Mouse (Mus musculus) mammary gland, adult 2 months (tissue): ENCODE measurements around the gene Prr36. TPM values are rescaled to one million over a fixed set of nuclear protein-coding genes. Genes with fewer than 3 reads are reported as not detected.

Experiments
- polyA plus RNA-seq: library from polyadenylated mRNA; depleted of rRNA; stranded (reverse); fragments of >200 nt; gene quantifications from 2 replicates; pipeline ENCODE4 v1.2.3, GENCODE M21; 2012; ENCODE audit warnings: low replicate concordance; rRNA removed

Gene Prr36
- 0.52 and 1.1 TPM in 2 replicates for polyA plus RNA-seq

DNA sequence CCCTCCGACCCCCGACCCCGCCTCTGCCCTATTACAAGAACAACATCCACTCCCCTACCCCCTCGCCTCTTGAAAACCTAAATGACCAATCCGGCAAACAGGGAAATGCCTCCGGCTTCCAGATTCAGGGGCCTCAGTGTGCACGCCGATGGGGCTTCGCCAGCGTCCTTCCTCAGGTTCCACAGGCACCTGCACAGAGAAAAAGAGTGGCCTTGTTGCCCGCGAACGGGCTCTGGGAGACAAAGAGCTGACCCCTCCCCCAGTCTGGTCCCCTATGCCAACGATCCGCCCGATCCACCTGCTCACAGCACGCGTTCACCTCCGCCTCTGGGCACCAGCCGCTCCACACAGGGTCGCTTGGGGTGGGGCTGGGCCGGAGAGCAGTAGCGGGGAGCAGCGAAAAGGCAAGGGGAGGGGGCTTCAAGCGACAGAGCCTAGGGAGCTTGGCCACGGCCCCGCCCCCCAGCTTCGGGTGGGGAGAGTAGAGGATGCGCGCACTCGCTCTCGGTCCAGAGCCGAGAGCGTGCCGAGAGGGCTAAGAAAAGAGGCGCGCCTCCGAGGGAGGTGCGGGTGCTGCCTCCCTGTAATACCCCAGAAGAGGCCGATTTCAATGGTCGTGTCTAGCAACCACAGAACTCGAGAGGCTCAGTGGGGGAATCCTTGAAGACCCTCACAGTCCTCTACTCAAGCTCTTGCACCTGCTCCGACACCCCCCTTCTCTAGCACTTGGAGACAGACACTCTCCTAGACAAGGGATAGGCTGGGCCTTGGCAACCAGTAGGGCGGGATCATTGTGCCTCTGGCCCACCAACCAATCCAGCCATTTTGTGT lies at the start of gene Prr36:
Prr36 (minus strand) TSS at position 669 of the 831 bp plus-strand sequence.

DNA sequence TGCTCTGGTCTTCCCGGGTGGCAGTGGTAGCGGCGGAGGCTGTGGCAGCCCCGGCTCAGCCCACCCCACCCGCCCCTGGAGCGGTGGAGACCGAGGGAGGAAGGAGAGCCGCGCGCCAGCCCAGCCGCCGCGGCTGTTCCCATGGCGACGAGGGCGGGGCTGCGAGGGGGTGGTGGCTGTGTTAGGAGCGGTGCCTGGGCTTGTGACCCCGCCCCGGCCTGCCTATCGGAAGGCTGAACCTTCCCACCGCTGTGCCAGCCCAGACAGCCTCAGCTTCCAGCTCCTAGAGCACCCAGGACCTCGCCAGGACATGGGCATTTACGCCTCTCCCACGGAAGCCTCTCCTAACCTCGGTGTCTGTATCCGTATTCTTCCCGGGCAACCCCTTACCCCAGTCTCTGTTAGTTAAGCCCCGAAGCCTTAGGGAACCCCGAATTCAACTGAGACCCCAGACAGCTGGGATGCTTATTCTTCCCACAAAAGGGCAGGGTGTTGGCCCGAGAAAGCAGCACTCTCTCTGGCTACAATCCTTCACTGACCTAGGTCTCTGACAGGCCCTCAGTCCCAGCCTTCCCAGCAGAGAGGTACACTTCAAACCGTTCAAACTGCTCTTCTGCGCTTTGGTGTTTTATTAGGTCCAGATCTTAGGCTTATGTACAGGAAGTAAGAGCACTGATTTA lies 42.0 kb upstream of the Prr36 start, which contains the start of gene Ctxn1:
Ctxn1 (minus strand) TSS at position 150 of the 680 bp plus-strand sequence.

DNA sequence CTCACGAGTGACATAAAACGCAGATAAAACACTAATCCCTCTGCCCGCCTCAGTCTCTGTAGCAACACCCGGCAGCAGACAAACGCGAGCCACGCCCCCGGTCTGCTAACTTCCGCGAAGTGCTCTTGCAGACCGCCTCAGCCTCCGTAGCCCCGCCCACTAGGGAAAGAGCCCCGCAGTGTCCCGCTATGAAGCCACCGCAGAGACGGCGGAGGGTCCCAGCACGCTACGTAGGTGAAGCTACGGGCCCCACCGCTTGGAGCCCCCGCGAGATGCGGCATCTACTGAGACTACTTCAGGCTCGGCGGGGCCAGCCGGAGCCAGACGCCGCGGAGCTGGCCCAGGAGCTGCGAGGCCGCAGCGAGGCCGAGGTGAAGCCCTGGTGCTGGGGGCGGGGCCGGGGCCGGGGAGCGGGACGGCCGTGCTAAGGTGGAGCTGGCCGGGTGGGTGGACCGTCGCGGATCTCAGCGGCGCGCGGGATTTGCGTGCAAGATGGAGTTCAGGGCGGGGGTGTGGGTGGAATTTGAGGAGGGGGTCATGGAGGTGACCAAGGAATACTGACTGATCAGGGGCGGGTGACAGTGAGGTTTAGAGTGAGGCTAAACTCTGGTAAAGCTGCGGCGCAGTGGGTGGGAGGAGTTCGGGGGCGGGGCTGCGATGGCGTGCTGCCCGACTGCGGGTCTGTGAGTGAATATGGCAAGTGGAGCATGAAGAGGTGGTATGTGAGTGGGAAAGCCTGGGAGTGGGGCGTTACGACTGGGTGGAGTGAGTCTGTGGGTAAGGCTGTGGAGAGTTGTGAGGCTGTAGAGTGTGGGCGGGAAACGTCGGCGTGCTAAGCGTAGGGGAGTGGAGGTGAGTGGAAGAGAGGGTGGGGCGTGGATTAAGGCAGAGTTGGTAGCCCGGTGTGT lies 35.9 kb upstream of the Prr36 start, which contains the start of gene Snapc2:
Snapc2 (plus strand) TSS at position 147 of the 908 bp plus-strand sequence.

DNA sequence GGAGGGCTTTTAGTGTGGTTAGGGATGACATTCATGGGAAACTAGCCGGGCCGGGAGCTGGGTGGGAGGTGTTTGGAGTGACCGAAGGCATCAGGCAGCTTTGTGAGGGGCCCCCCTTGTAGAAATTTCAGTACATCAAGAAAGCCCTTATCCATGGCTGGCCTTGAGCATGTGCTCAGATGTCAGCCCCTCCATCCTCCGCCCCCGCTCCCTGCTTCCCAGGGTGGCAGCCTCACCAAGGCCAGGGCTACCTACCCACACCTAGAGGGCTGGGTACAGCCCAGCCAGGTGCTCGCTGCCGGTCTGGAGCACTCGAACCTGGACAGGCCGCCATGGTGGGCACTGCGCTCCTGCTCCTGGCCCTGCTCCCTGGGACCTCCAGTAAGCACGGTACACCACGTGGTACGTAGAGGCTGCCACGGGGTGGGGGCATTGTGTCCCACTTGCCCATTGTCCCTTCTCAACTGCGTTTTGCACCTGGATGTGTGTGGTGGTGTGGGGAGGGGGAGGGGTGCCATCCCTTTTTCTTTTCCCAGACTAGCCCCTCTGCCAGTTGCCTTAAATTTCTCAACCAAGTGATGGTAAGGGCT lies 30.8 kb upstream of the Prr36 start, which contains the start of gene Tgfbr3l:
Tgfbr3l (plus strand) TSS at position 264 of the 590 bp plus-strand sequence.

DNA sequence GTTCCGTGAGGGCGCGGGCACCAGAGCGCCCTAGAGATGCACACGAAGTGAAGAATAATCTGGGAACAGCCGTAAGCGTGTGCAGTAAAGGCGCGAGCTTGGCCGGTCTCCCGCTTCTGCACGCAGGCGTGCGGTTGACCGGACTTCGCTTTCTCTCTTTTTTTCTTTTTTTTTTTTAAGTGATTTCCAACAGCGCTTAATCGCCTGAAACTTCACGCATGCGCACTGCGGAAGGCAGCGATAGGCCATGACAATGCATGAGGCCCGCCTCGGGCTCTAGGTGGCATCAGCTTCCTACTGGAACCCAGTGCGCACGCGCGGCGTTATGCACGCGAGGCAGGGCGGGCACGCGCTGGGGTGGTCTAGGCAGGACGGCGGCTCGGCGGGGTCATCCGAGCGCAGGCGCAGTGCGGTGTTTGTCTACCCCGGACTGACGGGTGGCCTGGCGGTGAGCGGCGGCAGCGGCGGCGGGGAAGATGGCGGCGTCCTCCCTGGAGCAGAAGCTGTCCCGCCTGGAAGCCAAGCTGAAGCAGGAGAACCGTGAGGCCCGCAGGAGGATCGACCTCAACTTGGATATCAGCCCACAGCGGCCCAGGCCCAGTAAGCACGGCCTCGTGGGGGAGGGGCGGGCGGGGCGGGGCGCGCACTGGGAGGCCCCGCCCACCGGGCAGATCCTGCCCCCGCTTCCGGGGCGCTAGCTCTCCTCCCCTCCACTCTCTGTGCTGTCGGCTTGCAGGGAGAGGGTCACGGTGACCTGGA lies 21.4 kb upstream of the Prr36 start, which contains the start of the genes Map2k7 and Gm49320:
Map2k7 (plus strand) TSS at position 307 of the 759 bp plus-strand sequence.
Gm49320 (plus strand) TSS at position 432 of the 759 bp plus-strand sequence.

DNA sequence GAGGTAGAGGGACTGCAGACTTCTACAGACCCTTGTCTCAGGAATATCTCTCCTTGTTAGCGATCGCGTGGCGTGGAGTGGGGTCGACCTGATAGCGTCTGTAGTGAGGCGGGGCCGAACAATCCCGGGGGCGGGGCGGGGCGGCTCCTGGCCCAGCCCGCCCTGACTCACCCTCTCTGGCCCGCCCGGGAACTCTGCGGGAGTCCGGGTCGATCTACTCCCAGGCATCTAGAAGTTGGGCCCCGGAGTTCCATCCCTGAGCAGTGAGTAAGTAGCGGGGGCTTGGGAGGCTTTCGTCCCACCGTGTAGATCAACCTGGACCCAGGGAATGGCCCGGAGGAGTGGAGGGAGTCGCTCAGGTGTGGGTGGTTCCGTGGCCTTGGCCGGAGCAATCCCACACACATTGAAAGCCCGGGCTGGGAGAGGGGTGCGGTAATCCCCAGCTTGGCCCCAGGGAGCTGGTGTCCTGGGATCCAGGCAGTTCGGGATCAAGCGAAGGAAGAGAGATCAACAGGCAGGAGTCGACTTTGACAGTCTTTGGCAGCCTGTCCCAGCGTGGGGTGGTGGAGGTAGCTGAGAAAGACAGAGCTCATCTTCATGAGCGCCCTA lies 9.6 kb upstream of the Prr36 start, which contains the start of gene Lrrc8e:
Lrrc8e (plus strand) TSS at position 89 of the 609 bp plus-strand sequence.

DNA sequence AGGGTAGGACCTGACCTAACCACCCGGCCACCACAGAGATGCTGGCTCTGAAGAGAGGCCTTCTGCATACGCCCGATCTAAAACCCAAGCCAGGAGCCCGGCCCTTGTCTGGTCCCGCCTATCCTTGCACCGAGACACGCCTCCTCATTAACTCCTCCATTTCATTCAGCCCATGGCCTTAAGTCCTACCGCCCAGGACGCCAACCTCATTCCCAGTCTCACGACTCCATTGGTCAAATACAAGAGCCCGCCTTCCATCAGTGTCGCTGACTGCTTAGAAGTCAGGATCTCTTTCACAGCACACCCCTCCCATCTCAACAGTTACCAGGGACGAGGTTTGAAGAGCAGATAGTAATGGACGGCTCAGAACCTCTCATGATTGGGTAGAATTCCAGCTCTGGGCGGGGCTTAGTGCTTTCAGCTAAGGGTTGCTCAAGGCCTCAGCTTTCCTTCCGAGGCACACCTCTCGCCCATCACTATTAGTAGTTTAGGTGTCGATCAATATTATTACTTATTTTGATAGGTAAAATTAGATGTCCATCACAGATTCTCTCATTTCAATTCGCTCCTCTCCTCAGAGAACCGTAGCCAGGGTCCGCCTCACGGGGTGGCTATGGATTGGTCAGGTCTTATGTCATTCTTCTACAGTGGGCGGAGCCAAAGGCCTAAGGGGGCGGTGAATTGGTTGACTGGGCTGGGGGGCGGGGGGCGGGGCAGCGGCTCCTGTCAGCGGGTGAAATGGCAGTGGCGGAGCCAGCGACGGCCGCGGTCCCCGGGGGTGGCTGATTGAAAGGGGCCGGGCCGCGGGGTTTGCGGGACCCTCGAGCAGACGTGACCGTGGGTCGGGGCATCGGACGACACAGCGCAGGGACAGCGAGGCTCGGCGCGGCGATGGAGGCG lies 51.2 kb downstream of the Prr36 start, which contains the start of gene Evi5l:
Evi5l (plus strand) TSS at position 716 of the 900 bp plus-strand sequence.

Other genes with a start within 250 kb of the Prr36 start
- 66.9 and 109 TPM in 2 replicates for gene Cd209f, start 111.6 kb downstream of the Prr36 start, polyA plus RNA-seq
- 86.2 and 103 TPM in 2 replicates for gene Cd209g, start 83.4 kb downstream of the Prr36 start, polyA plus RNA-seq
- gene Evi5l, start 50.9 kb downstream of the Prr36 start, polyA plus RNA-seq: 24.4 and 36.5 TPM in 2 replicates
- gene Lrrc8e, start 9.4 kb upstream of the Prr36 start, polyA plus RNA-seq: 1.6 TPM in 2 replicates
- gene Map2k7, start 21.3 kb upstream of the Prr36 start, polyA plus RNA-seq: 40.9 and 50.7 TPM in 2 replicates
- gene Gm49320, start 21.4 kb upstream of the Prr36 start, polyA plus RNA-seq: 4.8 and 6.2 TPM in 2 replicates
- gene Tgfbr3l, start 30.8 kb upstream of the Prr36 start, polyA plus RNA-seq: 45.2 and 99.3 TPM in 2 replicates
- gene Snapc2, start 35.6 kb upstream of the Prr36 start, polyA plus RNA-seq: 36.5 and 40.7 TPM in 2 replicates
- gene Ctxn1, start 41.8 kb upstream of the Prr36 start, polyA plus RNA-seq: 11.0 and 12.4 TPM in 2 replicates
- 57.5 and 88.0 TPM in 2 replicates for gene Timm44, start 58.5 kb upstream of the Prr36 start, polyA plus RNA-seq
- 2.4 and 5.1 TPM in 2 replicates for gene Ccl25, start 107.8 kb upstream of the Prr36 start, polyA plus RNA-seq
- gene Elavl1, start 108.0 kb upstream of the Prr36 start, polyA plus RNA-seq: 30.0 and 36.5 TPM in 2 replicates